Mouse (Mus musculus): Measurements from ENCODE around the gene Pi4k2a. TPM values are rescaled to one million over a fixed set of nuclear protein-coding genes. Genes with fewer than 3 reads are reported as not detected.

Gene Pi4k2a
- polyA plus RNA-seq, 1 experiment from 2014 or later = 17.2 TPM

- Histone ChIP-seq H3K9me3 (ENCODE audit: control insufficient read depth, low read depth, low read length) (no peaks in the 10 kb centered on the region), H3K4me2 (replicated peaks; ENCODE audit: low read depth, low read length) (no peak overlapping the region), H3K4me1 (ENCODE audit: control insufficient read depth, insufficient read depth, low read length) (peaks cover 11% of the 10 kb centered on the region), H3K4me3 (ENCODE audit: low read depth, low read length) (no peak overlapping the region), H3K9ac (replicated peaks; ENCODE audit: low read depth, low read length) (no peak overlapping the region), H3K27me3 (ENCODE audit: control insufficient read depth, insufficient read depth, low read length) (no peaks in the 10 kb centered on the region), H3K27ac (ENCODE audit: low read length) (no peak overlapping the region), H3K36me3 (ENCODE audit: control insufficient read depth, insufficient read depth, low read length) (no peaks in the 10 kb centered on the region)
- 52% methylated on average over 6 of the region's 6 CpGs for WGBS
- ATAC-seq (ENCODE audit: insufficient number of reproducible peaks, insufficient read depth, low FRiP score, low read depth) = no peak
Measured at GRCm38 (mm10) chr19:42144067-42144466, 53.8 kb downstream of the Pi4k2a start.

- WGBS = 25% methylated on average over 8 of the region's 8 CpGs
- H3K9me3 ChIP-seq (ENCODE audit: control insufficient read depth, low read depth, low read length) = no peaks in the 10 kb centered on the region
- no peak overlapping the region for H3K27ac ChIP-seq (ENCODE audit: low read length)
- no peak for ATAC-seq (ENCODE audit: insufficient number of reproducible peaks, insufficient read depth, low FRiP score, low read depth)
- no peak overlapping the region for H3K9ac ChIP-seq (replicated peaks; ENCODE audit: low read depth, low read length)
- H3K36me3 ChIP-seq (ENCODE audit: control insufficient read depth, insufficient read depth, low read length) = no peaks in the 10 kb centered on the region
- no peak overlapping the region for H3K4me2 ChIP-seq (replicated peaks; ENCODE audit: low read depth, low read length)
- H3K4me1 ChIP-seq (ENCODE audit: control insufficient read depth, insufficient read depth, low read length) = peaks cover 17% of the 10 kb centered on the region
- no peaks in the 10 kb centered on the region for H3K27me3 ChIP-seq (ENCODE audit: control insufficient read depth, insufficient read depth, low read length)
- no peak overlapping the region for H3K4me3 ChIP-seq (ENCODE audit: low read depth, low read length)
Measured at GRCm38 (mm10) chr19:42144541-42145167, 54.4 kb downstream of the Pi4k2a start.

- Histone ChIP-seq H3K9ac (replicated peaks; ENCODE audit: low read depth, low read length) (no peak overlapping the region), H3K4me3 (ENCODE audit: low read depth, low read length) (no peak overlapping the region), H3K4me2 (replicated peaks; ENCODE audit: low read depth, low read length) (no peak overlapping the region), H3K27ac (ENCODE audit: low read length) (no peak overlapping the region), H3K27me3 (ENCODE audit: control insufficient read depth, insufficient read depth, low read length) (no peaks in the 10 kb centered on the region), H3K36me3 (ENCODE audit: control insufficient read depth, insufficient read depth, low read length) (no peaks in the 10 kb centered on the region), H3K9me3 (ENCODE audit: control insufficient read depth, low read depth, low read length) (no peaks in the 10 kb centered on the region), H3K4me1 (ENCODE audit: control insufficient read depth, insufficient read depth, low read length) (peaks cover 22% of the 10 kb centered on the region)
- no peak for ATAC-seq (ENCODE audit: insufficient number of reproducible peaks, insufficient read depth, low FRiP score, low read depth)
- WGBS = 65% methylated on average over 4 of the region's 4 CpGs
Measured at GRCm38 (mm10) chr19:42145210-42145609, 54.9 kb downstream of the Pi4k2a start.

- peaks cover 27% of the 10 kb centered on the region for H3K4me1 ChIP-seq (ENCODE audit: control insufficient read depth, insufficient read depth, low read length)
- no peak overlapping the region for H3K4me2 ChIP-seq (replicated peaks; ENCODE audit: low read depth, low read length)
- no peaks in the 10 kb centered on the region for H3K27me3 ChIP-seq (ENCODE audit: control insufficient read depth, insufficient read depth, low read length)
- no peak overlapping the region for H3K27ac ChIP-seq (ENCODE audit: low read length)
- H3K9me3 ChIP-seq (ENCODE audit: control insufficient read depth, low read depth, low read length) = no peaks in the 10 kb centered on the region
- 92% methylated on average over 2 of the region's 2 CpGs for WGBS
- H3K4me3 ChIP-seq (ENCODE audit: low read depth, low read length) = no peak overlapping the region
- H3K9ac ChIP-seq (replicated peaks; ENCODE audit: low read depth, low read length) = no peak overlapping the region
- ATAC-seq (ENCODE audit: insufficient number of reproducible peaks, insufficient read depth, low FRiP score, low read depth) = no peak
- H3K36me3 ChIP-seq (ENCODE audit: control insufficient read depth, insufficient read depth, low read length) = no peaks in the 10 kb centered on the region
Measured at GRCm38 (mm10) chr19:42145731-42146130, 55.5 kb downstream of the Pi4k2a start.

- Histone ChIP-seq H3K4me1 (ENCODE audit: control insufficient read depth, insufficient read depth, low read length) (peaks cover 30% of the 10 kb centered on the region), H3K4me2 (replicated peaks; ENCODE audit: low read depth, low read length) (peak overlapping the region; percentile 90), H3K4me3 (ENCODE audit: low read depth, low read length) (peak overlapping the region; percentile 72), H3K27ac (ENCODE audit: low read length) (peak overlapping the region; percentile 85; the same call in 1 of the 2 replicates), H3K27me3 (ENCODE audit: control insufficient read depth, insufficient read depth, low read length) (no peaks in the 10 kb centered on the region), H3K9me3 (ENCODE audit: control insufficient read depth, low read depth, low read length) (no peaks in the 10 kb centered on the region), H3K9ac (replicated peaks; ENCODE audit: low read depth, low read length) (no peak overlapping the region), H3K36me3 (ENCODE audit: control insufficient read depth, insufficient read depth, low read length) (no peaks in the 10 kb centered on the region)
- ATAC-seq (ENCODE audit: insufficient number of reproducible peaks, insufficient read depth, low FRiP score, low read depth) = no peak
- 87% methylated on average over 9 of the region's 9 CpGs for WGBS
Measured at GRCm38 (mm10) chr19:42146276-42147010, 56.2 kb downstream of the Pi4k2a start.

- ATAC-seq (ENCODE audit: insufficient number of reproducible peaks, insufficient read depth, low FRiP score, low read depth) = peak; percentile 84
- Histone ChIP-seq H3K36me3 (ENCODE audit: control insufficient read depth, insufficient read depth, low read length) (no peaks in the 10 kb centered on the region), H3K4me3 (ENCODE audit: low read depth, low read length) (peak within 1 kb of the TSS; percentile 72), H3K9ac (replicated peaks; ENCODE audit: low read depth, low read length) (peak within 1 kb of the TSS; percentile 80), H3K4me2 (replicated peaks; ENCODE audit: low read depth, low read length) (peak within 1 kb of the TSS; percentile 90), H3K27ac (ENCODE audit: low read length) (peak within 1 kb of the TSS; percentile 85), H3K9me3 (ENCODE audit: control insufficient read depth, low read depth, low read length) (no peaks in the 10 kb centered on the region), H3K4me1 (ENCODE audit: control insufficient read depth, insufficient read depth, low read length) (peaks cover 38% of the 10 kb centered on the region), H3K27me3 (ENCODE audit: control insufficient read depth, insufficient read depth, low read length) (no peaks in the 10 kb centered on the region)
- 0% methylated on average over 25 of the region's 57 CpGs for WGBS
Measured at GRCm38 (mm10) chr19:42147170-42147768, 57.0 kb downstream of the Pi4k2a start, which contains the start of gene Marveld1. Gene Marveld1 (plus strand): TSS chr19:42147400.

- Histone ChIP-seq H3K4me2 (replicated peaks; ENCODE audit: low read depth, low read length) (peak overlapping the region; percentile 90), H3K4me3 (ENCODE audit: low read depth, low read length) (peak overlapping the region; percentile 72), H3K27me3 (ENCODE audit: control insufficient read depth, insufficient read depth, low read length) (no peaks in the 10 kb centered on the region), H3K27ac (ENCODE audit: low read length) (peak overlapping the region; percentile 85), H3K36me3 (ENCODE audit: control insufficient read depth, insufficient read depth, low read length) (no peaks in the 10 kb centered on the region; the same call in 1 of the 2 replicates), H3K4me1 (ENCODE audit: control insufficient read depth, insufficient read depth, low read length) (peaks cover 38% of the 10 kb centered on the region), H3K9me3 (ENCODE audit: control insufficient read depth, low read depth, low read length) (no peaks in the 10 kb centered on the region), H3K9ac (replicated peaks; ENCODE audit: low read depth, low read length) (peak overlapping the region; percentile 80)
- 0 out of 2 replicates have a peak, but pooled peaks have one; percentile 7 for ATAC-seq (ENCODE audit: insufficient number of reproducible peaks, insufficient read depth, low FRiP score, low read depth)
- under 1% methylated on average over 62 of the region's 63 CpGs for WGBS
Measured at GRCm38 (mm10) chr19:42147769-42148568, 57.7 kb downstream of the Pi4k2a start.

GRCm38 (mm10) chr19:42148569-42148860 lies 58.2 kb downstream of the Pi4k2a start:
- Histone ChIP-seq H3K36me3 (ENCODE audit: control insufficient read depth, insufficient read depth, low read length) (no peaks in the 10 kb centered on the region; the same call in 1 of the 2 replicates), H3K4me1 (ENCODE audit: control insufficient read depth, insufficient read depth, low read length) (peaks cover 38% of the 10 kb centered on the region), H3K27ac (ENCODE audit: low read length) (peak overlapping the region; percentile 85; the same call in 1 of the 2 replicates), H3K27me3 (ENCODE audit: control insufficient read depth, insufficient read depth, low read length) (no peaks in the 10 kb centered on the region), H3K4me3 (ENCODE audit: low read depth, low read length) (peak overlapping the region; percentile 72), H3K9ac (replicated peaks; ENCODE audit: low read depth, low read length) (peak overlapping the region; percentile 80), H3K9me3 (ENCODE audit: control insufficient read depth, low read depth, low read length) (no peaks in the 10 kb centered on the region), H3K4me2 (replicated peaks; ENCODE audit: low read depth, low read length) (peak overlapping the region; percentile 90)
- 14% methylated on average over 7 of the region's 7 CpGs for WGBS
- peak; percentile 34; the same call in 1 of the 2 replicates for ATAC-seq (ENCODE audit: insufficient number of reproducible peaks, insufficient read depth, low FRiP score, low read depth)

Data from stomach, embryonic 14.5 days (tissue).